Mouse (Mus musculus) liver, embryonic 16.5 days (tissue): ENCODE measurements around the gene Mrpl43. TPM values are rescaled to one million over a fixed set of nuclear protein-coding genes. Genes with fewer than 3 reads are reported as not detected.
A peak's percentile ranks its signal among the peaks of the same experiment; 100 is the strongest.
"Not testable (repeated sequence)": the region's sequence is repeated elsewhere in the genome, so short reads cannot be mapped to it uniquely, and the experiment has no call there.

Source experiments
- ATAC-seq: fragments of 200-750 bp; cut with Nextera tagmentation; 2 replicates; pipeline ENCODE4 v1.8.0; 2017; ENCODE audit warnings: low read depth, mild to moderate bottlenecking, moderate number of reproducible peaks, moderate library complexity
- H3K27ac ChIP-seq: fragments of 300-500 bp; sonication (generic); 2 replicates; pipeline ENCODE4 v1.5.1; 2014; ENCODE audit warnings: mild to moderate bottlenecking, low read length
- H3K27me3 ChIP-seq: fragments of 300-500 bp; sonication (generic); 2 replicates; pipeline ENCODE4 v1.6.1; 2014; ENCODE audit warnings: low read depth, low read length, mixed read lengths; ENCODE audit not compliant: control insufficient read depth, insufficient read depth
- H3K36me3 ChIP-seq: fragments of 300-500 bp; sonication (generic); 2 replicates; pipeline ENCODE4 v1.6.1; 2014; ENCODE audit warnings: mild to moderate bottlenecking; ENCODE audit not compliant: control insufficient read depth, insufficient read depth
- H3K4me1 ChIP-seq: fragments of 300-500 bp; sonication (generic); 2 replicates; pipeline ENCODE4 v1.6.1; 2014; ENCODE audit warnings: low read depth, low read length, mixed read lengths; ENCODE audit not compliant: control insufficient read depth
- H3K4me2 ChIP-seq: fragments of 300-500 bp; sonication (generic); 2 replicates; pipeline ENCODE4 v1.6.1; 2014; ENCODE audit warnings: low read depth, low read length, mixed read lengths
- H3K4me3 ChIP-seq: fragments of 300-500 bp; sonication (generic); 2 replicates; pipeline ENCODE4 v1.5.1; 2014; ENCODE audit warnings: low read depth, mild to moderate bottlenecking, low read length
- H3K9ac ChIP-seq: fragments of 300-500 bp; sonication (generic); 2 replicates; pipeline ENCODE4 v1.6.1; 2014; ENCODE audit warnings: low read depth, low read length
- H3K9me3 ChIP-seq: fragments of 300-500 bp; sonication (generic); replicated peaks from 2 replicates; pipeline ENCODE4 v1.6.1; 2016; ENCODE audit warnings: low read length; ENCODE audit not compliant: control insufficient read depth
- WGBS: fragments of 180-500 bp; shearing (Covaris S2); extraction: QIAGEN DNeasy Blood & Tissue Kit; methylation state at CpG from one replicate; pipeline ENCODE4 v1.1.7; 2014; ENCODE audit not compliant: insufficient replicate concordance; 5-methylcytosine and 5-hydroxymethylcytosine counted together
- polyA plus RNA-seq: library from polyadenylated mRNA; unstranded; fragments of >200 nt; fragmentation: Nextera tagmentation; extraction: Ambion mirVana; gene quantifications from 2 replicates; pipeline ENCODE4 v1.2.1, GENCODE M21; 2015

Gene Mrpl43
- polyA plus RNA-seq, 1 experiment from 2014 or later, result 27.0 TPM

DNA sequence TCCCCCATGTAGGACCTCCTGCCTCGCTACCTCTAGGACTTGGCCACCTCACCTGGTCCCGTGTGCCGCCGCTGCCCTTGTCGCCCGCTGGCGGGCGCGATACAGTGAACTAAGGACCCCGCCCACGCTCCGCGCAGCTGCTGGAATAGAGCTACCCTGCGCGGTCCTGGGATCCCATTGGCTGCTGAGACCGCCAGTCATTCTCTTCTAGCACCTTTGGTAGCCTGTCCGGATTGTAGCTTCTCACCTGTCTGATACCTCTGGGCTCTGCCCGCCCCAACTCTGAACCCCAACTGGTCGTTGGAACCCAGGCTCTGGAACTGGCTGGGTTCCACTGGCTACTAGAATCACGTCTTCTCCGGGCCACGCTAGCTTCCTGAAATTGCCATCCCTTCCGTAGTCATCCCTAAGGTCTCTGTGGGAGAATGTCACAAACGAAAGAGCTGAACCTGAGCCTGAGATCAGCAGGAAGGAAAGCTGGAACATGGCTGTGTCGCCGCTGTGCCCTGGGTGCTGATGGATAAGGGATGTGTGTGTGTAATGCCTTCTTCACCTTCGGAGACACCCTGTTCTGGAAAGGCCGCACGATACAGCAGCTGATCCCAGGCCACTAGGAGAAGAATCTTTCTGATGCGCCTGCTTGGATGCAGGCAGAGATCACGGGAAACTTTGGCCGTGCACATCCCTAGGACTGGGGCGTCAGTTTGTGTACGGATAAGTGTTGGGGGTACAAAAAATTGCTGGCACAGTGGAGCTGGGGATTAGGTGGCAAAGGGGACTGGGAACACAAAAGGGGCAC is 40.5 kb upstream of the Mrpl43 start:
- no peak overlapping the region for H3K27ac ChIP-seq
- WGBS, result 4% methylated on average over 34 of the region's 34 CpGs
- ATAC-seq, result peak; percentile 55

DNA sequence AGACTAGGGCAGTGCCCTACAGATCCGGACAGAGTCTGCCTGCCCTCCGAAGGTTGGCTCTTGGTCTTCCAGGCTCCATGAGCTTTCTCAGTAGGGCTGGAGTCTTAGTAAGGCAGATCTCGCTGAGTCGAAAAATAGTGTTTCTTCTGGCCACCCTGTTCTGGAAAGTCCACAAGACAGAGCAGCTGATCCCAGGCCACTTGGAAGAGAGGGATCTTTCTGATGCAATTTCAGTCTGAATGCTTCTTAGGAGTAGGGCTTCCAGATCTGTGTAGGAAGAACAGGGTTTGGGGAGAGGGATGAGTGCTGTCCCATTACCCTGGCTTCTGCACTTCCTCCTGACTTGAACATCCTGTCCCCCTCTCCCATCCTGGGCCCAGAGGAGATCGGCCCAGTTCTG is 39.4 kb upstream of the Mrpl43 start, which contains the start of gene Pdzd7:
Pdzd7 (minus strand) TSS at position 67 of the 400 bp plus-strand sequence.
- WGBS, result 62% methylated on average over 5 of the region's 5 CpGs
- no peak within 1 kb of the TSS for H3K27ac ChIP-seq
- ATAC-seq, result no peak
- peaks cover 25% of the 10 kb centered on the region for H3K4me1 ChIP-seq
- H3K4me3 ChIP-seq, result peak within 1 kb of the TSS; percentile 66
- no peaks in the 10 kb centered on the region for H3K36me3 ChIP-seq
- peak within 1 kb of the TSS; percentile 84 for H3K4me2 ChIP-seq
- H3K9me3 ChIP-seq, result no peaks in the 10 kb centered on the region
- peak within 1 kb of the TSS; percentile 62 for H3K9ac ChIP-seq
- H3K27me3 ChIP-seq, result peaks cover 38% of the 10 kb centered on the region

More for the DNA sequence above, 40.5 kb upstream of the Mrpl43 start:
- H3K4me2 ChIP-seq, result peak overlapping the region; percentile 84
- peak overlapping the region; percentile 62 for H3K9ac ChIP-seq
- peaks cover 34% of the 10 kb centered on the region for H3K27me3 ChIP-seq
- H3K4me1 ChIP-seq, result peaks cover 25% of the 10 kb centered on the region
- H3K4me3 ChIP-seq, result peak overlapping the region; percentile 66
- H3K9me3 ChIP-seq, result no peaks in the 10 kb centered on the region
- H3K36me3 ChIP-seq, result no peaks in the 10 kb centered on the region

DNA sequence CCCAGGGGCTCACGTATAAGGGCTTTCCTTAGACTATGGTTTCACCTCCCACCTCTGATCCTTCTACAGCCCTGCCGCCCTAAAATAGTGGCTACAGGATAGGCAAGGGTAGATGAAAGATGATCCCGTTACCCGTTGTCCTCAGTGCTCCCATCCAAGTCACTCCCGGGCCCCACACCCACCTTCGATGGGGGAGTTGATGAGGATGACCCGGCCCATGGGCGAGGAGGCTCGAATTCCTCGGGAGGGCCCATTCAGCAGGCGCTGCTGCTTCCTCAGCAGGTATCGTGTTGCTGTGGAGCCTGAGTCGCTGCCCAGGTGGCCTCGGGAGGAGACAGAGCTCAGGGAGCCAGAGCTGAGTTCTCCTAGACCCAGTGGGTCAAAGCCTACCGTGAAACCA is 39.0 kb upstream of the Mrpl43 start:
- H3K27ac ChIP-seq, result no peak overlapping the region
- peaks cover 42% of the 10 kb centered on the region for H3K27me3 ChIP-seq
- no peak overlapping the region for H3K9ac ChIP-seq
- no peak overlapping the region for H3K4me2 ChIP-seq
- peaks cover 25% of the 10 kb centered on the region for H3K4me1 ChIP-seq
- H3K9me3 ChIP-seq, result no peaks in the 10 kb centered on the region
- ATAC-seq, result no peak
- no peaks in the 10 kb centered on the region for H3K36me3 ChIP-seq
- WGBS, result 38% methylated on average over 15 of the region's 15 CpGs
- no peak overlapping the region for H3K4me3 ChIP-seq

DNA sequence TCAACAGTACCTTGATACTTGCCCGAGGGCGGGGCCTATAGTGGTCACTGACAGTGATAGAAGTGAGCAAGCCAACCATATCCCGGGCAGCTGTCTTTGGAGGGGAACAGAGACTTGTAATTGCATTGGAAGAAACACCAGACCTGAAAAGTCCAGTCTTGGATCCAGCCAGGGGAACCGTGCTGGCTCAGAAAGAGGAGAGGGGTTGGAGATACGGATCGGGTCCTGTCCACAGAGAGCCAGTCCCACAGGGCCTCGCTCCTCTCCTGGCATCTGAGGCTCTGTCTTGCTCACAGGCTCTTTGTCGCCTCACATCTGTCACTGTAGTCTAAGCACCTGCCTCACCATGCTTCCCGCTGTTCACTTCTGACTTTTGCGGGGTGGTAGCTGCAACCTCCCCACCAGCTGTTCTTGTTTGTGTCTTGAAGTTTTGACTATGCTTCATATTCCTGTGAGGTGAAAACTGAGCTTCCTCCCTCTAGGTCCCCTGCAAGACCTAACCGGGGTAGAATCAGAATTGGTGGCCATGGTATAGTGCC is 38.2 kb upstream of the Mrpl43 start:
- no peaks in the 10 kb centered on the region for H3K9me3 ChIP-seq
- H3K4me1 ChIP-seq, result peaks cover 25% of the 10 kb centered on the region
- H3K27me3 ChIP-seq, result peaks cover 47% of the 10 kb centered on the region
- no peak overlapping the region for H3K4me3 ChIP-seq
- no peak overlapping the region for H3K4me2 ChIP-seq
- H3K27ac ChIP-seq, result no peak overlapping the region
- H3K36me3 ChIP-seq, result no peaks in the 10 kb centered on the region
- ATAC-seq, result no peak
- H3K9ac ChIP-seq, result no peak overlapping the region
- 52% methylated on average over 11 of the region's 11 CpGs for WGBS

DNA sequence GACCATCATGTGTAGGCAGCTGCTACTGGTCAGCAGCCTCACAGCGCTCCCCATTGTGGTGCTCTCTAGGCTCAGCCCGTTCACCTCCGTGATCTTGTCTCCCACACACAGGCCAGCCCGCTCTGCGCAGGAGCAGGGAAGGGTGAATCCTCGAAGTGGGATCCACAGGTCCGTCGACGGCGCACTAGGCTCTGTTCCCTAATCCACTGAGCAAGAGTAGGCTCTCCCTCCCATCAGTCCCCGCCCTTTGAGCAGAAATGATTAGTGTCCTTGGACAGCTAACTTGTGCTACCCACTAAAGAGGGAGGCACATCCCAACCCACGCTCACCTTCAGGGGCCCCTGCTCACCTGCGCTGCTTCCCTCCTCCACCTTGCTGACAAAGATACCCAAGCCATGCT is 34.0 kb upstream of the Mrpl43 start:
- peaks cover 29% of the 10 kb centered on the region for H3K27me3 ChIP-seq
- no peaks in the 10 kb centered on the region for H3K9me3 ChIP-seq
- 47% methylated on average over 13 of the region's 13 CpGs for WGBS
- ATAC-seq, result no peak
- no peak overlapping the region for H3K4me3 ChIP-seq
- no peak overlapping the region for H3K27ac ChIP-seq
- no peaks in the 10 kb centered on the region for H3K4me1 ChIP-seq
- H3K36me3 ChIP-seq, result no peaks in the 10 kb centered on the region
- no peak overlapping the region for H3K9ac ChIP-seq
- no peak overlapping the region for H3K4me2 ChIP-seq

DNA sequence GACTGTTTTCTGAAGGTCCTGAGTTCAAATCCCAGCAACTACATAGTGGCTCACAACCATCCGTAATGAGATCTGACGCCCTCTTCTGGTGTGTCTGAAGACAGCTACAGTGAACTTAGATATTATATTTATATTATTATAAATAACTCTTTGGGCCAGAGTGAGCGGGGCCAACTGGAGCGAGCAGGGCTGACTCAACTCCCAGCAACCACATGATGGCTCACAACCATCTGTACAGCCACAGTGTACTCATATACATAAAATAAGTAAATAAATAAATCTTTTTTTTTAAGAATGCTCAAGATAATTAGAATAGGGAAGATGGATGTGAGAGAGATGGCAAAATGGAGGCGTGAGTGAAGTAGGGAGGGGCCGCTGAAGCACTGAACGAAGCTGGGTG is 32.0 kb upstream of the Mrpl43 start:
- not testable (repeated sequence) for H3K27ac ChIP-seq, ATAC-seq, H3K36me3 ChIP-seq, H3K4me1 ChIP-seq, H3K4me3 ChIP-seq, H3K9ac ChIP-seq, H3K9me3 ChIP-seq, H3K4me2 ChIP-seq
- H3K27me3 ChIP-seq, result peaks cover 13% of the 10 kb centered on the region; the same call in 1 of the 2 replicates
- WGBS, result 76% methylated on average over 7 of the region's 7 CpGs

DNA sequence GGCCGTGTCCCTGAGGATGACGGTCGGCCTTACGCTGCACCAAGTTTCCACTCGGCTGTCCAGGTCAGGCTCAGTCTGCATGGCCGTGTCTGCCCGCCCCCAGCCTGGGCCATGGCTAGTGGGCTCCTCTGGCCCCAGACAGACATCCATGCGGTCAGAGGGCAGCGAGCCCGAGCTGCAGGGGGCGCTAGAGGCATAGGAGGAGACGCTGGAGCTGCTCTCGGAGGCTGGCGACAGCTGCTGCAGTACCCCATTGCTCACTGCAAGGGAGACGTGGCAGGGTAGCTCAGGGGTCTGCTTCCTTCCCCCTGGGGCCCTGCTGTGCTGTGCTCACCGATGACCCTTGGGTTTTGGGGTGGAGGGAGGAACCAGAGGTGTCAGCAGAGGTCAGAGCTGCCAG is 30.6 kb upstream of the Mrpl43 start:
- WGBS, result 29% methylated on average over 16 of the region's 16 CpGs
- Histone ChIP-seq H3K9me3 (no peaks in the 10 kb centered on the region), H3K36me3 (no peaks in the 10 kb centered on the region), H3K27me3 (peaks cover 13% of the 10 kb centered on the region; the same call in 1 of the 2 replicates), H3K4me3 (no peak overlapping the region), H3K4me2 (no peak overlapping the region), H3K9ac (no peak overlapping the region), H3K4me1 (no peaks in the 10 kb centered on the region), H3K27ac (no peak overlapping the region)
- ATAC-seq, result peak; percentile 20; the same call in 1 of the 2 replicates

DNA sequence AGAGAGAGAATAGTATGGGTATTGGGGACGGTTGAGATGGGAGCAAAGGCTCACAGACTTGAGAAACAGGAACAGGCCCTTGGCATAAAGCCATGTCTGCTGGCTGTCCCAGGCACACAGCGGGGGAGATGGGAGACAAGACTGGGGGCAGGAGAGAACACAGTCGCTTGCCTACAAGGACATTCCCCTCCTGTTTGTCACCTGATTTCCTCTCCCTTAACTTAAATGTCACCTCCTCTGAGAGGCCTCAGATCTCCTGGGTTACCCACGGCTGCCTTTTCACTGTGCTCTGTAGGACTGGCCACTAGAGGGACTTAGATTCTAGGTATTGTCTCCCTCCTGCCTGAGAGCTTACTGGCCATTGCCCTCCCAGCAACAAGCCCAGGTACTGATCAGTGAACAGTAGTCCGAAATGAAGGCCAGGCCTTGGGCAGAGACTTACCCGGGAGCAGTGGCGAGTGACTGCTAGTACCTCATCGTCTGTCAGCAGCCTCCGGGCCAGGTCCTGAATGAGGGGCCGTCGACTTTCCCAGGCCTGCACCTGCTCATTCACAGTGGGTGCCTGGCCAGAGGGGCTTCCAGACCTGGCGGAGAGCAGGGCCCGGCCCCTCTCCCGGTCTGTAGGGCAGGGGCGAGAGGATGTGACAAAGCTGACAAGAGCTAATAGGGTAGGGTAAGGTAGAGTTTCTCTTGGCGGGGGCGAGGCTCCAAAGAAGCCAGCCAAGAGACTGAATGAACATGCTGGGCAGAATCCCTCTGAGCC is 26.5 kb upstream of the Mrpl43 start:
- H3K27me3 ChIP-seq, result no peaks in the 10 kb centered on the region
- no peaks in the 10 kb centered on the region for H3K9me3 ChIP-seq
- WGBS, result 50% methylated on average over 17 of the region's 17 CpGs
- H3K4me1 ChIP-seq, result peaks cover 7% of the 10 kb centered on the region
- H3K9ac ChIP-seq, result no peak overlapping the region
- no peaks in the 10 kb centered on the region for H3K36me3 ChIP-seq
- H3K4me3 ChIP-seq, result no peak overlapping the region
- no peak overlapping the region for H3K27ac ChIP-seq
- ATAC-seq, result no peak
- no peak overlapping the region for H3K4me2 ChIP-seq

DNA sequence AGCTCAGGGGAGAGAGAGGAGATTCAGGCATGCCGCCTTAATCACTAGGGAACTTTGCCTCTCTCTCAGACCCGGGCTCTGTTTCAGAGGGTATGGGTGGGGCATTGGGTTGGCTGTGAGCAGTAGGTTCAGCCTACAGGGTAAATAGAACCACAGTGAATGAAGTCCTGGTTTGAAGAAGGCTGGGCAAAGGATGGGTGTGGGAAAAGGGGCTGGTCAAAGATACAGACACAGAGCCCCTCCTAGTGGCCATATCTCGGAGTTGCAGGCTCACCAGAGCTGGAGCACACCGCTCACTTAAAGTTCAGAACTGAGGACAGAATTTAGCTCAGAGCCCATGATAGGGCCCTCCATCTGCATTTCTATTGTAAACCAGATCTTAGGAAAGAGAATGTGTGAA is 25.5 kb upstream of the Mrpl43 start:
- peak; percentile 38 for ATAC-seq
- WGBS, result 20% methylated on average over 4 of the region's 4 CpGs
- H3K4me1 ChIP-seq, result peaks cover 7% of the 10 kb centered on the region

More for the DNA sequence above, 25.5 kb upstream of the Mrpl43 start:
- Histone ChIP-seq H3K4me3 (no peak overlapping the region), H3K9ac (no peak overlapping the region), H3K4me2 (no peak overlapping the region), H3K9me3 (no peaks in the 10 kb centered on the region), H3K36me3 (no peaks in the 10 kb centered on the region), H3K27ac (no peak overlapping the region), H3K27me3 (no peaks in the 10 kb centered on the region)
